Mouse (Mus musculus): ENCODE measurements around the gene Sema3d.
A peak's percentile ranks its signal among the peaks of the same experiment; 100 is the strongest.

The Sema3d gene

DNA sequence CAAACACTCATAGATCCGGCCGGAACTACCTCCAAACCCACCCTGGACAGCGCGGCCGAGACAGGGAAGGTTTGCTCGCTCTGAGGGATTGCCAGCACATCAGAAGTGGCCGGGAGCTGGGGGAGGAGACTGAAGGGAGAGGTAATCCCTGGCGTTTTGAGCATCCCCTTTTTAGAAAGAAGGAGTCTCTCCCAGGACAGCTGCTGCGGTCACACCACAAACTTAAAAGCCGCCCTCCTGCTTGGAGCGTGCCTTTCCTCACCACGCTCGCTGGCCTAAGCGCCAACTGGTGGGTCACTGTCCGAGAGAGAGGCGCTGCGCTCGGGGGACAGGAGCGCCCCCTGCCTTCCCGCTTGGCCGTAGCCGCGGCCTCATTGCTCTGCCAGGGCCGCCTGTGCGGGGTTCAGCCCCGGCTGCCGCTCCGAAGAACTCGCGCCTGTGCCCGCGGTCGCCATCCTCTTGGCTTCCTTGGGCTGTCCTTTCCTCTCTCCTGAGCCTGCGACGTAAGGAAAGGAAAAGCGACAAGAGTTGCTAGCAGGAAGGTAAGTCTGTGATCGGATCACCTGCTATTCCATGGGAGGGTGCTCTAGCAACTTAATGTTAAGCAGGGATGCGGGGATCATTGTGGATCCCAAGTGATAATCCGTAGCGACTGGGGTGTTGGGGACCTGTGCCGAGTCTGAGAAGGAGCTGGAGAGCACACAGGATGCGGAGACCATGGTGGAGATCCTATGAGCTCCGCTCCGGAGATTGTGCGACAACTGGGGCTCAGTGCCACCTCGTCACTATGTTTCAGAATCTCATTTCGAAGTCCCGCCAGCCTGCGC, at the start of gene Sema3d:
TSS of gene Sema3d (plus strand) at position 253 of the 827 bp plus-strand sequence.
- DNase-seq = peak; percentile 77 to 80

GRCm38 (mm10) chr5:12377261-12377660, 5.9 kb upstream of the Sema3d start:
- no peak for DNase-seq

DNA sequence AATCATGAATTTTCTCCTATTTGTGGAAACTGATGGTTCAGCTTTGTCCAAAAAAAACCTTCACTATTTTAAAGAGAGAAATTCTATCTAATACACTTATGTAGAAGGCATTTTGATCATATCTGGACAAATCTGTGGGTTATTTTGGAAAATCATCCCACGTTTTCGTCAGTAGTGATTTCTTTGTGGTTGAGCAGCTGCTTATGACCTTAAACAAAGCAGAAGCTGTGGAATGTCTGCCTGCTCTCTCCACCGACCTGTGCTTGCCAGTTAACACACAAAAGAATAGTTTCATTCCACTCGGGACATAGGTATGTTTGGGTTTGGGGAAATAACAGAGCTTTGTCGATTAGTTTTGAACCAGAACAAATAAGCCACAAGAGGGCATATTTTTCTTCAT, 4.3 kb upstream of the Sema3d start:
- DNase-seq = no peak

DNA sequence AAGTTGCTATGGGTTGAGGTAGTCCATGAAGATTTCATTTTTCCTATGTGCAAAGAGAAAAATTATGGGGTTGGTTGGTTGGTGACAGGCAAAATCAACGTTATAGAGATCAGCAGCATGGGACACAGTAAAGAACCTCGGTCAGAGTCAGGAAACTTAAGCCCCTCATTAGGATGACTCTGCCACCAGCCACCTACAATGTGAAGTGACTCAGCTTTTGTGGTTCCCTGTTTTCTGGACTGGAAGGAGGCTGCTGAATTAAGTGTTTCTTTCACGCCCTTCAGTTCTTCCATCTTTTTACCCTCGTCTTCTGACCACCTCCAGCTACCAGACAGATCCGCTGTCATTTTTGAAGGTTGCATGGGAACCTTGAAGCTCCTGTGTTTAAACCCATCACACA, 1.2 kb upstream of the Sema3d start:
- no peak for DNase-seq

GRCm38 (mm10) chr5:12383960-12384285, 738 bp downstream of the Sema3d start:
- peak in 1 of 2 experiments; percentile 17 for DNase-seq

DNA sequence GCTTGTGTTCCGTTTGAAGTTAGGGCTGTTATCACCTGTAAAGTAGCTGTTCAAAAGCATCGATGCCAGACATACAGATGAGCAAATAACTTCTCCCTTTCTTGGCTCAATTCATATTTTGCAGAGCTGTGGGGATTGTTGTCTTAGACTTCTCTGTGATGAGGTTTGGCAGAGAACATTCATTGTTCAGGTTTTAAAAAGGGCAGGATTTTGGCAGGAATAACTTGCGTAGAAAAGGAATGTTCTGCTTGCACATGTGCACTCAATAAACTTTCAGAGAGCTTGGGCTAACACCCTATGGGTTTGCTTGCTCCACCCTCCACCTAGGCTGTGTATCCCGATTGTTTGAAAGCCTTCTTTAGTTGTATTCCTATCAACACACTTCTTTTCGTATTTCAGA, 9.5 kb downstream of the Sema3d start:
- no peak for DNase-seq

DNA sequence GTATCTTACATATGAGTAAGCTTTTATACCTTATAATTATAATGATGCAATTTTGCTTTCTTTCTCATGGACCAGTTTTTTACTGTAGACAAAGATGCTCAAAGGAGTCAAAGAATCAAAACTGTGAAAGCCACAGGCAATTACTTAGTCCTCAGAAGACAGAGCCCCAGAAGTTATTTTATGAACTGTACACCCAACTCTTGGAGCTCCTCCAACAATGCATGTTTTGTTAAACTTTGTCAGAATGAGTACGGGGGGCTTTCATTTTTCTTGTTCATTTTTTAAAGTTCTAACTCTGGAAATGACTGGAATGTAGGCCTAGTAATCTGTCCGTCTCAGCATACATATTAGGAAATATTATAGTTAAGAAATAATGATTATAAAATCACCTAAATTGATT, 16.1 kb downstream of the Sema3d start:
- no peak for DNase-seq

GRCm38 (mm10) chr5:12404229-12404628, 21.0 kb downstream of the Sema3d start:
- DNase-seq = no peak

GRCm38 (mm10) chr5:12412595-12412994, 29.4 kb downstream of the Sema3d start:
- no peak for DNase-seq

GRCm38 (mm10) chr5:12423264-12423663, 40.1 kb downstream of the Sema3d start:
- no peak for DNase-seq

DNA sequence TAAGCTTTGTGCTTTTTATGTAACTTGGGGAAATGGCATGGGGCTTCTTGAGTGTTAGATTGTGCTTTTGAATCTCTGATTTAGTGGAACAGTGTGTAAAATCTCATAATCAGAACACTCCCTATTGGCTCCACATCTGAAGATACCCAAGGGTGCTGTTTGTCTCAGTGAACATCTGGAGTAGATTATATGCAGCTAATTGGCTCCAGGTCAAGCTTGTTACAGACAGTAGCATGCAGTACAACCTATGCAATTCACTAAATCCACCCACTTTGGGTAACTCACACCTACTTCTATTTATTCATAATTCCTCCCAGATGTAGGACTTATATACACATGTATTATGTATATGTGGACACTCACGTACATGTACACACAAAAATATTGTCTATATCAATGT, 58.6 kb downstream of the Sema3d start:
- DNase-seq = no peak

GRCm38 (mm10) chr5:12442176-12443105, 59.3 kb downstream of the Sema3d start:
- DNase-seq = no peak

- no peak for DNase-seq
Observed at GRCm38 (mm10) chr5:12451089-12451488, 67.9 kb downstream of the Sema3d start.

GRCm38 (mm10) chr5:12454946-12455345, 71.8 kb downstream of the Sema3d start:
- peak; percentile 24 to 36 for DNase-seq

DNA sequence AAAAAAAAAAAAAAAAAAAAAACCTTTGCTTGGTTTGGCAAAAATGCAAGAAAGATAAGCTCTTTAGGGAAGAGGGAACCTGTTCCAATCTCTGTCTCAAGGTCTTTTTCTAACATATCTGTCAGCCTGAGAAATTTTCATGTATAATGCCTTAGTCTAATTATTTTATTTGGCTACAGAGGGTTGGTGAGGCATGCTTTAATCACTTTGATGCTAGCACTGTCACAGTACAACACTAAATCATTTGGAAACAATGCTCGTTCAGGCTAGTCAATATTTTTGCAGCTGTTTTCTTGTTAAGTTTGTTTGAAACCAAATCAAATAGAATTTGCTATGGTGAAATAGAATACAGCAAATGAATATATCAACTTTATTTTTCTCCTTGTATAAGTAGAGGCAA, 74.3 kb downstream of the Sema3d start:
- no peak for DNase-seq

- no peak for DNase-seq
Observed at GRCm38 (mm10) chr5:12467568-12468336, 84.6 kb downstream of the Sema3d start.

DNA sequence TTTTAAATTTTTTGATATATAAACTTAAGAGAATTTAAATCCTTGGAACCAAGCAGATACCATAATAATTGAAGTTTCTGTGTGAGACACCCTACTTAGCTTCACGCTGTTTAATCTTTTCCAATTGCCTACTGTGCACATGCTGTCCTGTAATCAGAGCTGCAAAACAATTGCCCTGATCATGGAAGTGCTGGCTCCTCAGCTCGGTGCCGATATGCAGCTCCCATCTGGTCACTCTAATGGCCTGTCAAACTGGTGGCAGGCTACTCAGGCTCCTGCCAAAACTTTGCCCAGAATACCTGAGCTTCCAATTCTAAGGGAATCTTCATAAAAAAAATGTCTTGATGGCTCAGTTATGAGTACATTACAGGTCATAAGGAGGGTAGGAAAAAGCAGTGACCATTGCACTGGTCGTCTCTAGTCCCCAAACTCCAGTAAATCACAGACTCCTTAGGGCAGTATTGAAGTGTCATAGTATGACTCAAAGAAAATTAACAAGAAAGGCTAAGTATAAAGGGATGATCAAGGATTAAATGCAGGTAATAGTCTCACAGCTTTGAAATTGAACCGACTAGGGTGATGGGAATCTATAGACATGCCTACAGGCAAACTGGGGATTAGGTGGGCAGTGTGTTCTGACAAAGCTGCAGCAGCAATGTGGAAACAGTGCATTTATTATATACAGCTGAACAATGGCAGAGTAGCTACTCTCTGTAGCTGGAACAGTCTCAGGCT, 91.9 kb downstream of the Sema3d start:
- no peak for DNase-seq

DNA sequence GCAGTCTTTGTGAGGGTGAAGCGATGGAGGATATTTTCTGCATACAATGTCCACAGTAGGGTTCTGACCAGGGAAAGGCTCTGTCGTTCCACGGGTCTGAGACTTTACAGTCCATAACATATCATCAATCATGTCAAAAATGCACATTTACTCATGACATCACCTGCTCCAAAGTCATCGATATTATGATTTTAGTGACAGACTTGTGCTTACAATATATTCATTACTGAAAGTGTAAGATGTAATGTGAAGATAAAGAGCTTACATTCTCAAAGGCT, 92.4 kb downstream of the Sema3d start:
- no peak for DNase-seq

- no peak for DNase-seq
Observed at GRCm38 (mm10) chr5:12487926-12488325, 104.7 kb downstream of the Sema3d start.

DNA sequence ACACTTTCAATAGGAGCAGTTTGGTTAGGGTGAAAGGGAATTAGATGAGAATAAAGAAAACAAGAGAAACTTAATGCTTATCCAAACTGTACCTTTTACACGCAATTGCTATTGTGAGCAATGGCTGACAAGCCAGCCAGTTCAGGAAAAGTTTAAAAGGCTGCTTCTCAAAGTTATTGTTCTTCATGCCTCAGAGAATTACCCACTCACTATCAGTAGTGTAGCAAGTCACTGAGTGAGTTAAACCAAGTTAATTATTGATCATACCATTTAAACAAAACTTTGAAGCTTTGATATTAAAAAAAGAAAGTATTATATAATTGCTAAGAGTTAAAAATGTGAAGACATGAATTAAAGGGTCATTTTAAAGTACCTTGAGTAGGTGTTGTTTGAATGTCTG, 108.5 kb downstream of the Sema3d start:
- no peak for DNase-seq

DNA sequence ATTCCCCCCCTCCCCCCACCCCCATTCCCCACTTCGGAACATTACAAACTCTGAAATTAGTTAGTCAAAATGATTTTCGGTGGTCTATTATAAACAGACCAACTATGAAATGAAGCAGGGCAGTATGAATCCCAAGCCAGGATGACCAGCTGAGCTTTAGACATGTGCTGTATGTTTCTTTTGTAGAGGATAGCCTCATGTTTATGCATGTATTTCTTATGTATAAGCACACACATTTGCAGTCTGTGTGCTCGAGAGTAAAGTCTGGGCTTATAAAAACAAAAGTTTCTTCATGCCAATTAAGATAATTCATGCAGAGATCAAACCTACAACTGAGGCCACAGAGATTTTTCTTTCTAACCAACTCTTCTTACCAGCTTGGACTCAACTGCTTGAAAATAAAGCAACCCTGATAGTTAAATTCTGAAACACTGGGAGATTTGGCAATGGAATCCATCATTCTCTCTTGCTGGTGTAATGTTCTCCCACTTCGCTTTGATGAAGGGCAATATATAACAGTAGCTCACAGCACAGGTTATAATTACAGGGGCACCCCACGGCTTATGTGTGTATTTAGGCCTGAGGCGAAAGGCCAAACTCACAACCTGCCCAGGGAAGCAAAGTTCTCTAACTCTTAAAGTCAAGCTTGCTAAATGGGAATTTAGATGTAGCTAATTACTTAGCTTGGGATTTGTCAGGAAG, 115.2 kb downstream of the Sema3d start:
- no peak for DNase-seq

DNA sequence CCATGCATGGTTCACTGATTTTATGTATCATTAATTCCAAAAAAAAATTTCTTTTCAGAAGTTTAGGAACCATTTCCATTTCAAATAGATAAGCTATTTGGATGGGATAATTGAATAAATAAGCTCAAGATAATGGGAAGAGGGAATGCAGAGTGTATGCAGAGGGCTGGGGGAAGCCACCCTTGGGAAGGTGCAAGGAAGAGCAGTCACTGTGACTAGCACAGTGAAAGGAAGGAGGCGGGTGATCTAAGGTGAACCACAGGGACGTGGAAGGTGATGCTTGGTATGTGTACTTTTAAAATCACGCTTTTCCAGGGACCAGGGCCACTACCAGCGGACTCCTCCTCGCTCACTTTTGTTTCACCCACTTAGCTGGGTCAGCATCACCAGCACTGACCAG, 115.9 kb downstream of the Sema3d start:
- DNase-seq = no peak

Data from kidney, postnatal 25 days (tissue).